Mouse (Mus musculus) embryonic fibroblast, embryonic 13.5 days (primary cell): ENCODE data around the gene Wbp11. TPM values are rescaled to one million over a fixed set of nuclear protein-coding genes. Genes with fewer than 3 reads are reported as not detected.
A peak's percentile ranks its signal among the peaks of the same experiment; 100 is the strongest.

Source experiments
- H3K27ac ChIP-seq: 2 replicates; pipeline ENCODE4 v1.5.1; 2012; ENCODE audit warnings: low read length, control low read depth, inconsistent platforms; ENCODE audit not compliant: insufficient read depth
- H3K4me1 ChIP-seq: 2 replicates; pipeline ENCODE4 v1.6.1; 2011; ENCODE audit warnings: low read length; ENCODE audit not compliant: control insufficient read depth, insufficient read depth
- H3K4me3 ChIP-seq: 2 replicates; pipeline ENCODE4 v1.5.1; 2011; ENCODE audit warnings: mild to moderate bottlenecking, control low read depth, low read length; ENCODE audit not compliant: insufficient read depth
- CTCF ChIP-seq: IDR thresholded peaks from 2 replicates; pipeline ENCODE4 v1.5.1; 2011; ENCODE audit warnings: mild to moderate bottlenecking, control low read depth, low read length, moderate library complexity, borderline replicate concordance; ENCODE audit not compliant: insufficient read depth
- POLR2A ChIP-seq: IDR thresholded peaks from 2 replicates; pipeline ENCODE4 v1.6.1; 2011; ENCODE audit warnings: low read depth, mild to moderate bottlenecking, control low read depth, low read length, moderate library complexity
- polyA plus RNA-seq: library from polyadenylated mRNA; stranded (reverse); fragments of >200 nt; gene quantifications from 2 replicates; pipeline ENCODE4 v1.2.4, GENCODE M21; 2011; ENCODE audit warnings: low read depth; ENCODE audit not compliant: missing spikeins, insufficient read length

Gene Wbp11
- polyA plus RNA-seq, 1 experiment = 85.3 TPM

DNA sequence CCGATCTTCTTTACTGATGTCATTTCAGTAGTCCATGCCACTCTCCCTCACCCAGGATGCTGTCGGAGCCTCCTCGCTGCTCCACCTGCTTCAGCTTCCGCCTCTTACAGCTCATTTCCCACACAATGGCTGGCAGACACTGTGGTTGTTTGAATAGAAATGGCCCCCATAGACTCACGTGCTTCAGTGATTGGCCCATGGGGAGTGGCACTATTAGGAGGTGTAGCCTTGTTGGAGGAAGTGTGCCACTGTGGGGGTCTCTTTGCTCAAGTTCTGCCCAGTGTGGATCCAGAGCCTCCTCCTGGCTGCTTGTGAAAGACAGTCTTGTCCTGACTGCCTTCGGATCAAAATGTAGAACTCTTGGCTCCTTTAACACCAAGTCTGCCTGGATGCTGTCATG, 32.2 kb downstream of the Wbp11 start:
- Histone ChIP-seq H3K27ac (no peak overlapping the region), H3K4me1 (no peaks in the 10 kb centered on the region; the same call in 1 of the 2 replicates), H3K4me3 (no peak overlapping the region)
- TF ChIP-seq CTCF (no peak), POLR2A (no peak)

DNA sequence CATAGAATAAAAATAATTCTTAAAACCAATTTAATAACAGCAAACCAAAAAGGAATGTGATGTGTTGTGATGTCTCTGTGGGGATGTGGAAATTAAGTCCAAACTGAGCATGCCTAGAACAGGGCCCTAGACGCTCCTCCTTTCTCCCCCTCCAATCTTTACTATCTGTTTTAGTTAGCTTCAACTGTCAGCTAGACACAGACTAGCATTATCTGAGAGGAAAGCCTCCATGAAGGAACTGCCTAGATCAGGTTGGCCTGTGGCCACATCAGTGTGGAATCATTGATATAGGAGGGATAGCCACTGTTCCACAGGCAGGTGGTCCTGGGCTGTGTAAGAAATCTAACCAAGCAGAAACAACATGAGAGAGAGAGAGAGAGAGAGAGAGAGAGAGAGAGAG, 32.9 kb downstream of the Wbp11 start:
- Histone ChIP-seq H3K4me3 (no peak overlapping the region), H3K27ac (no peak overlapping the region), H3K4me1 (no peaks in the 10 kb centered on the region; the same call in 1 of the 2 replicates)
- TF ChIP-seq POLR2A (no peak), CTCF (no peak)

DNA sequence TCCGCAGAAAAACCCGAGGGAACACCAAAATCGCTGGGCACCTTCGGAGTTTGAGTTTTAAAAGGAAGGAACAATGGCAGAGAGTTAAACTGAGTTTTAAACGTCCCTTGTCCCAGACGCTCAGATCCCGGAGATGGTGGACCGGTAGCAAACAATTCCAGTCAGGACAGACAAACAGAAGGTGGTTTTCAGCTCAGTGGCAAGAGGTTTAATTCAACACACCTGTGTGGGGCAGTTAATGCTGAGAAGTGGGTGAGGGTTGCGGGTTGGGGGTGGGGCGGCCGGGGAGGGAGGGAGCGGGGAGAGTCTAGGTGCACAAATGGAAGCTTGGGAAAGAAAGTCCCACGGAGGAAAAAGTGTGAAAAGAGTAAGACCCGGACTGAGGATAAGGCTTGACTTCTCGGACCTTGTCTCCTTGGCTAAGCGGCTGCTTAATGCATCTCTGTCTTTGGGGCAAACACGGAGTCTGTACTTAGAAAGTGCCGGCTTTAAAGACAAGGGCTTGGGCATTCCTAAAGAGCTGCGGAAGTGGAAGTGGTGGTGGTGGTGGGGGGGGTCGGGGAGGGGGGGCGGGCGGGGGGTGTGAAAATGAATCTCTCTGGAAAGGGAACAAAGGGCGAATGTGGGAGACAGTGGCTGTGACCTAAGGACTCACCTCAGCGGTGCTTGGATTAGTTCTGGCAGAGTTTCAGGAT, 34.1 kb downstream of the Wbp11 start:
- TF ChIP-seq CTCF (no peak), POLR2A (no peak)
- H3K27ac ChIP-seq = no peak overlapping the region
- H3K4me3 ChIP-seq = peak overlapping the region; percentile 39
- no peaks in the 10 kb centered on the region; the same call in 1 of the 2 replicates for H3K4me1 ChIP-seq

DNA sequence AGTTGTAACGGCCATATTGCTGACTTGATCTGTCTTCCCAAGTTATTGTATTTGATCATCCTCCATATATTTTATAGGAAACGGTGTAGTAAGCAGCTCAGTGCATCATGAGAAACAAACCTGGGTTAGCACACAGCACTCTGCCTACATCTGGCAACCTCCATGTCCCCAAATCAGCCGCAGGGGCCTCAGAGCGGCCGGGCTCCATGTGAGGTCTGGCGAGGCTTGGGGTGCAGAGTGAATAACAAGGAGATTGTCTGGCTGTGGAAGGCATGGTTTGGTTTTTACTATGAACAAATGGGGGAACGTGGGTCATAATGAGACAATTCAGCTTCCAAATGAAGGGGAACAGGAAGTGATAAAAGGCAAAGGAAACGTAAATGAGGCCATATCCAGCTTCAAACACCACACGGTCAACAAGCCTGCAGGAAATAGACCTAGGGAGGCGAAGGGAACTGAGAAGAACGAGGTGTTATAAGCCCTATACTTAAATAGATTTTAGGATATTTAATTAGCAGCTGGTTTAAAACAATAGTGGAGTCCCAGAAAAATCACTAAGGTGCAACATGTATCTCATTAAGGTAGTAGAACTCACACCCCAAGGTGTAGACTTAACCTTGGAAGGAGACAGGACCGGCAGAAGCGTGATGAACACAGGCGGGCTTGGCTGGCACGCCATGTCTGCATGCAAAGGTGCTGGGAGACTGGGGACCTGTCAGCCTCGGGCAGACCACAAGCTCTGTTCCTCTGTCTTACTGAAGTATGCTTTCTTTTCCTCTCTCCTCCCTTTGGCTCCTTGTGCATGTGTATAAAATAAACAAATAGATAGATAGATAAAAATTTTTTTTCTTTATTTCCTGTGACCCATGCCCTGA, 34.9 kb downstream of the Wbp11 start:
- Histone ChIP-seq H3K27ac (no peak overlapping the region), H3K4me1 (no peaks in the 10 kb centered on the region; the same call in 1 of the 2 replicates), H3K4me3 (peak overlapping the region; percentile 39; the same call in 1 of the 2 replicates)
- no peak for TF ChIP-seq POLR2A

DNA sequence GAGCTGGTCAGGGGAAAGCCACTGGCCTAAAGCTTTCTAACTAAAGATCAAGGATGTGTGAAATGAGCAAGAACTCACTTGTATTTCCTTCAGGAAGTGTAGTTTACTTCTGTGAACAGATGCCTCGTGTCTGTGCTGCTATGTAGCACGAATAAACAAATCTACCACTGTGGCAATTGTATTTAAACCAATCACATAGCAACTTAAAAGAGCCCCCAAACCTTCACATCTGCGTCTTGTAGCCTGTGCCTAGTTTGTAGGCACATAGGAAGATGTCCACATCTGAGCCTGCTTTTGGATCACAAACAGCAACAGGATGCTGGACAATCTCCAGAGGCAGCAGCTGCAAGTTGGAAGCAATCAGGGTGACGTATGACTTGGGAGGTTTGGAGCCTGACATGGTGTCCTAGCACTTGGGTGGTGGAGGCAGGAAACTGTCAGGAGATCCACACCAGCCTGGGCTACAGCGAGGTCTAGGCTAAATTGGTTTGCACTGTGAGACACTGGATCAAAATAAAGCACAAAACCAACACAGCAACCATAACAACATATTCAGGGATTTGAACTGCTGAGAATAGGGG, 38.6 kb downstream of the Wbp11 start:
- TF ChIP-seq POLR2A (no peak), CTCF (no peak)
- no peaks in the 10 kb centered on the region; the same call in 1 of the 2 replicates for H3K4me1 ChIP-seq
- no peak overlapping the region for H3K4me3 ChIP-seq
- H3K27ac ChIP-seq = no peak overlapping the region

DNA sequence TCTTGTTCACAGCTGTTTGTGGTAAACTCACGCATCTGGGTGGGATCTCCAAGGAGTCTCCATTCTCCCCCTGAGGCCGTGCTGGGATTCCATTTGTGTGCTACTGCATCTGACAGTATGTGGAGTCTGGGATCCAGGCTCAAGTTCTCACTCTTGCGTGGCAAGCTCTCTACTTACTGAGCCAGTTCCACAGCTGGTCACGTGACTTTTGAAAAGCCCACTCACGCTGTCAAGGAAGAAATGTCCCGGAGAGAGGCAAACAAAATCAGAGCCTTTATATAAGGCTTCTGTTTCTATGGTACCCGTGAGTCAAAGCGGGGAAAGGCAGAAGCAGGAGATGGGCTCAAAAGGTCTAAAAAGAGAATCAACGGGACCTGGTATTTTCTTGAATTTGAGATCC, 45.3 kb downstream of the Wbp11 start:
- H3K4me3 ChIP-seq = no peak overlapping the region
- TF ChIP-seq CTCF (no peak), POLR2A (no peak)
- H3K4me1 ChIP-seq = no peaks in the 10 kb centered on the region
- no peak overlapping the region for H3K27ac ChIP-seq

DNA sequence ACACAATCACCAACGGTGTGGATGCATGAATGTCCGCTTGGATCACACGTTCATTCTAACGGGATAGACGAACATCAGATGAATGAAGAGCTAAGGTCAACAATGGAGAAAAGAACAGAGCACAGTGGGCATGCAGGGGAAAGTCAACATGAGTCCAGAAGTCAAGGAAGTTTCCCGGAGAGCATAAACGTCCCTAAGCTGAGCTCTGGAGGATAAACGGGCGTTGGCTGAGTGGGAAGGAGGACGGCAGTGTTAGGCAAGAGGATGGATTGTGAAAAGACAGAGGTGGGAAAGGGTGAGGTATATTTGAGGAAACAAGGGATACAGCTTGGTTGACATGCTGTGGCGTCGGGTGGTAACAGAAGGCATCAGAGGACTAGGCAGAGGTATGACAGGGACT, 45.9 kb downstream of the Wbp11 start:
- no peaks in the 10 kb centered on the region for H3K4me1 ChIP-seq

DNA sequence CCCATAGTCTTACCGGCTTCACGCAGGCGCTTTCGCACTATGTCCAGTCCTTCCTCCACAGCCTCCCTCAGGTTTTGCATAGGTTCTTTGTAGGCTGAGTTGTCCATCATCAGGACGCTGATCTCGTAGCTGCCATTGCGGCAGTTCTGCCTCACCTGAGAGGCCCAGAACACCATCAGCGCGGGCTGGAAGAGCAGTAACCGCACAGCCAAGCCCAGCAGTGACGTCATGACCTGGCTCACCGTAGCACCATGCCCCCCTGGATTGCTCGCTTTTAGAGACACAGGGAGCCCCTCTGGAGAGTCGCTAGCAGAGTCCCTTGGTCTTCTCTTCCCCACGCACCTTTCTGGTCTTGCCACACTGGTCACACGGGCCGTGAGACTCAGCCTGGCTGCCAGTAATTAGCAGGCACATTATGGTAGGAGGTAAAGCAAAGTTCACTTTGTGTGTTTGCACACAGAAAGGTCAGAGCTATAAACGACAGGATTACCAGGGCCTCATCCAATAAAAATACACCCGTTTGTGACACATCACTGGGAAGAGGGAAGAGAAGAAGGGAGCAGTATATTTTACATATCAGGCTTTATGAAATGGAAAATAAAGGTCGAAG, 46.6 kb downstream of the Wbp11 start, which contains the start of gene Gucy2c:
Gene Gucy2c, minus strand, starts transcription at position 389 of the 610 bp plus-strand sequence.
- Histone ChIP-seq H3K27ac (no peak within 1 kb of the TSS), H3K4me1 (no peaks in the 10 kb centered on the region), H3K4me3 (no peak within 1 kb of the TSS)
- TF ChIP-seq POLR2A (no peak), CTCF (no peak)

More for the DNA sequence above, 45.9 kb downstream of the Wbp11 start:
- Histone ChIP-seq H3K4me3 (no peak overlapping the region), H3K27ac (no peak overlapping the region)
- TF ChIP-seq CTCF = no peak
- TF ChIP-seq POLR2A = no peak

DNA sequence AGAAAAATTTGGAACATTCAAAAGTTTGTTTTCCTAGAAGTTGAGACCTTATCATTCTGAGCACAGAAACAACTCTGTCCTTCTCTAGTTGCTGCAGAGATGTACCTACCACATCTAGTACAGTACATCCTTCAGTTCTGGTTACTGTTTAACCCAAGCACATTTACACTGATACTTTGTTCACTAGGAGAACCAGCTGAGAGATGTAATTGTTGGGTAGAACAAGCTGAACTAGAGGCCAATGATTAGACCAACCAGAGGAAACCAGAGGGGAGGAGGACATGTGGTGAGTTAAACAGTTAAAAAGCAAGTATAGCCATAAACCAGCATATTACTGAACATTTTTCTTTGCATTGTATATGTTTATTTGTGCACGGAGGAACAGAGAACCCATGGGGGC, 51.6 kb downstream of the Wbp11 start:
- Histone ChIP-seq H3K27ac (no peak overlapping the region), H3K4me3 (no peak overlapping the region), H3K4me1 (no peaks in the 10 kb centered on the region)
- TF ChIP-seq CTCF (no peak), POLR2A (no peak)
